Mouse (Mus musculus) 3134 (cell line): ENCODE measurements around the gene Bnc2.

Source experiments
- DNase-seq: peaks from one replicate; pipeline ENCODE4 v3.0.0-alpha.2; 2011; ENCODE audit warnings: low spot score; ENCODE audit not compliant: insufficient read length; ENCODE audit errors: extremely low read depth

Gene Bnc2

DNA sequence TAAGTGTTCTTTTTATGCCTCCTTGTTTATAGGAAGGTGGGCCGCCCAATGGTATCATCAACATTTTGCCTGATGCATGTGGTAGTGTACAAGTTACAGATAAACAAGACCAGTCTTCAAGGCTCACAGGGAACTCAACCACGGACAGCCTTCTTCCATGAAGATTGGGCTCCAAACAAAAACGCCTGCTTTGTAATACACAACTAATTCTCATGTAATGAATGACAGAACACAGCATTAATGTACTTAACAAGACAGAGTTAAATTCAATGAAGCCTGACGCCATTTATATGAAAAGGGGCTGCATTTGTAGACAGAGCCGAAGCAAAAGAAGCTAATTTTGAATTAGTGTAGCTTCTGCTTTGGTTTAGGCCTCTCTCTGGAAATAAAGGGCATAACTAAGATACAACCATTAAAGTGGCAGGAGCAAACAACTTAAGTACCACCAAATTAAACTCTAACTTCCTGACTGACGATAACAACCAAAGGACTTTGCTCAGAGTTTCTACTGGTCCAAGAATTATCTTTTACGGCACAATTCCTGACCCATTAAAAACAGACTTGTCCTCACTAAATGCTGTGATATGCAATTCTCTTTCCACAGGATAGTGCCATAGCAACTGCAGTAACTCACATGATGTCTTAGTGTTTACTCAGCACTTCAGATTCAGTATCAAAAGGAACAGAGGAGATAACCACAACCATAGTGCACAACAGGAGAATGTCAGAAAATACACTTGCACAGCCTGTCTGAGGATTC, 225.6 kb downstream of the Bnc2 start:
- DNase-seq, result no peak

- DNase-seq, result no peak
Measured at GRCm38 (mm10) chr4:84433324-84433723, 241.8 kb downstream of the Bnc2 start.

- no peak for DNase-seq
Measured at GRCm38 (mm10) chr4:84431677-84432515, 243.2 kb downstream of the Bnc2 start.

DNA sequence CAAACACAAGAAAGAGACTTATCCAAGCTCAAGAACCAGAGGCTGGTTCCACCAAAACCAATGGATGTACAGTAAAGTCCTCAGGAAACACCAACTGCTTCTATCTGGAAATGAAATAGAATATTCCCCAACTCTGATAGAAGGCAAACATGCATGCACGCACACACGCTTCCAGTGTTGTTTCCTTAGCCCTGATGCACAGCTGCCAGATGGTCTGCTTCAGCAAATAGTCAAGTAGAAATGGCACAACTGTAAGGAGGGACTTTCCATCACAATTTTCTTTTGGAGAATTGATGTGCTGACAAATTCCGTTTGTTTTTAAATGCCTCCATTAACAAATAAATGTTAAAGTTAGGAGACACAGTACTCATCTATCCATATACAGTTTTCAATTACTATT, 247.1 kb downstream of the Bnc2 start:
- no peak for DNase-seq

DNA sequence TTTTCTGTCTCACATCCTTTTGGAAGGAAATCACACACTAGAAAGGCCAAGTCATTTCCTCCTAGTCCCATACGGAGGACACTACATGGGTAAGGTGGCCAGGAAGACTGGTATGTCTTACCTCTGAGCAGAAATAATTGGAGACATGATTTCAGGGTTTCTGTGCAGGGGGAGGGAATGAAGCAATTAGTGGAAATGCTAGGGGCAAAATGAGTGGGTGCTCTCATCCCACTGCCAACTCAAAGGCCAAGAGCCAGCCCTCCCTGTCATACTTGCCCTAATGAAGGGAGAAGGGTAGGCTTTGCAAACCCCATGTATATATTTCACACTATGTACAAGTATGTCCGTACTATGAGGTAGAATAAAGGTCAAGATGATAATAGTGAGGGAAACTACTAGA, 263.6 kb downstream of the Bnc2 start:
- no peak for DNase-seq

- DNase-seq, result no peak
Measured at GRCm38 (mm10) chr4:84407328-84408028, 267.6 kb downstream of the Bnc2 start.

- DNase-seq, result no peak
Measured at GRCm38 (mm10) chr4:84403356-84404145, 271.5 kb downstream of the Bnc2 start.

DNA sequence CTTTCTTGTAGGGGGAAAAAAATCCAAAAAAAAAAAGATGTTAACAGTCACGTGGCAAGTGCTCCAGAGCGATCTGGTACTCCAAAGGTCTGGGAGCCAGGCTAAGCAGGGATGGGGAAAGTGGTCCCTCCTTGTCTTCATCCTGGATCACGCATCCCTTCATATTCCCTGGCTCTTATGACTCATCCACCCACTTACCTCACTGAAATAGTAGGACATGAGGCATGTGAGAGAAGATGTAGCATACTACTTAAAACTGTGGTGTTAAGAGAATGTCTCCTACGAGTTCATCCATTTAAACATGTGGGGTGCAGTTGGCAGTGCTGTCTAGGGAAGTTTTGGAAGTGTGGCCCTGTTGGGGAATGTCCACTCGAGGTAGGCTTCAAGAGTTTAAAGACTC, 286.1 kb downstream of the Bnc2 start:
- no peak for DNase-seq

DNA sequence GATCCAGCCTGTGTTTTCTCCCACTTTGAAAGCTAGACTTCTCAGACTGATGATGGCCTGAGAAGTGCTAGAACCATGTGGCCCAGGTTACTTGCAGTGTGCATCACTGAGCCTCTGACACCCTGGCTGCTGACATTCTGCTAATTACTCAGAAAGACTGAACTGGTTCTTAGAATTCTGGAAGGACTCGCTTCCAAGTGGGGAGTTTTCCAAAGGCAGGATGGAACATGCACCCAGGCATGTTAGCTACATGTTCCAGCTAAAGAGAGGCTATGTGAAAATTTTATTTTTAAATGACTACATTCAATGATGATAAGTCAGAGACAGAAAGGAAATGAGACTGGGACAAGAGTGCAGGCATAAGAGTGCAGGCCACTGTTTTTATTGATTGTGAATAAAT, 289.9 kb downstream of the Bnc2 start:
- no peak for DNase-seq

DNA sequence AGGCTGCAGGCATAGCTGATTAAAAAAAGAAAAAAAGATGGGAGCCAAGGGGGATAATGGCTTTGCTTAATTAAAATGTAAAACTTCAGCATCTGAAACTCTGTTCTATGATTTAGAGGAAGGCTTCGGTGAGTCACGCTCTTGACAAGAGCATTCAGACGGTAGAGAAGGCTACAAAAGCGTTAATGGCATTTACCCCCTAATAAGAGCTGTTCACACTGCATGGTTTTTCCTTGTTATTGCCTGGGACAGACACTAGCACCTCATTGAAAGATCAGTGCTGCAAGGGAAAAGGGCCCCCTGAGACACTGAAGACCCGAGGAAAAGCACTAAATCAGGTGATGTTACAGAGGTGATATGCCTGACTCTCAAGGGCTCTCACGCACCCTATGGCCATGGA, 295.8 kb downstream of the Bnc2 start:
- DNase-seq, result no peak

DNA sequence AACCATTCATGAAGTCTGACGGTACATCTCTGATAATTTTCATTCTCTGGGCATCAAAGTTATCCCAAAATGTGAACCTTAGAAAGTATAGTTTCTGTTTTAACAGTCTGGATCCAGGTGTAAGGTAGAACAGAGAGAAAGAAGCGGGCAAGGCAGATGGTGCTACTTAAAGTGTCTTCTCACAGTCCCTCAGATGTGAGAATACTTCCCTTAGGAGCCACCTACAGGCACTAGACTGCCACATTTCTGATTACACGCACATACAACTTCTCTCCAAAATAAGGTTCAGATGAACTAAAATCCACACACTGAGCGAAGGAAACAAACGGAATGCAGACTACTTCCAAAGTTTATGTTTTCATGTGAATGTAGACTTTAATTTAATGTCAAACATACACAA, 297.6 kb downstream of the Bnc2 start:
- DNase-seq, result no peak

DNA sequence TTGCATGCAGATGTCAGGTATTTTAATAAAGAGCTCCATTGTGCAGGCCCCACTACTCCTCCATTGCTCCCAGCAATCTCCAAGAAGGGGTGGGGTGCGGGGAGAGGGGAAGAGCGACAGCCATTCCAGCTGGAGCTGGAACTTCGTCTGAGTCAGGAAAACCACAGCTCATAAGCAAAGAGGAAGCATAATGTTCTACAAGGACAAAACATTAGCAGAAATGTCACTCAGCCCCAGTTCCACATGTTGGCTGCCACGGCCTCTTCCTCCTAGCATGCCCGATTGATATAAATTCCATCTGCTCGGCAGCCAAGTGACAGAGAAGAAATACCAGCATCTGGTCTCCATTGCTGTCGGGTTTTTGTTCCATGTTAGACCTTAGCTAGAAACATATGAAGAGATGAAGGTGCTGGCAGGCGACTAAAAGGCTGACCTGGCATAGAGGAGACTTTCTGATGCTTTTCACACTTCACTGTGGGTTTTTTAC, 312.7 kb downstream of the Bnc2 start:
- peak; percentile 36 for DNase-seq

GRCm38 (mm10) chr4:84361165-84361564, 313.9 kb downstream of the Bnc2 start:
- no peak for DNase-seq

DNA sequence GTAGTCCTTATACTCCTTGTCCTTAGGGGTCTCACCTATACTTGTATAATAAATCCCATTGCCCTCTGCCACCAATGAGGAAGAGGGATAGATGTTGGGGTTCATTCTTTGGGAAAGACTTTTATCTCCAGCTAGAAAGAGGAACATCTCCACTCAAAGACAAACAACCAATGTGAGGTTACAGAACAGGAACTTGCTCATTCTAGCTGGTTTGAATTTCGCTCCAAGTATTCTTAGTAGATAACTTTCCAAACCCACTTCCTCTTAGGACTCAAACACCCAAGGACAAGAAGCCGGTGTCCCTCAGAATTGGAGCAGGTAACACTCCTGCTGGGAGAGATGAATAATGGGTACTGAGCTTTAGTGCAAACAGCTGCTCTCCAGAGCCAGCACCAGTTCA, 315.1 kb downstream of the Bnc2 start:
- no peak for DNase-seq

DNA sequence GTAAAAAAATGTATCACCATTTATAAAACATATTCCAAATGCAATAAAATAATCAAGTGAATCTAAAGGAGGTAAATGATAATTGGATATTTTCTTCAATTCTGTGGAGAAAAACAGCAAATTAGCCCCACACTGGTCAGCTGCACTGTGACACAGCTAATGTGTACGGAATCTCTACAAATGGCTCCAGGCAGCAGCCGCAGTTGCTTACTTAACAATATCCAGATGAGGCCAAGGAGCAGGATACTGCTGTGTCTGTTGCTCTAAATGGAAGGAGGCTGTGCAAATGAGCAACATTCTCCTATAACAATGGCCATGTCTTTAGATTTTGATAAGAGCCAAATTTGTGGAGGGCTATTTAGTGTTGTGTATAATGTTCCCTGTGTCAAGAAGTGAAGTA, 316.9 kb downstream of the Bnc2 start:
- no peak for DNase-seq

DNA sequence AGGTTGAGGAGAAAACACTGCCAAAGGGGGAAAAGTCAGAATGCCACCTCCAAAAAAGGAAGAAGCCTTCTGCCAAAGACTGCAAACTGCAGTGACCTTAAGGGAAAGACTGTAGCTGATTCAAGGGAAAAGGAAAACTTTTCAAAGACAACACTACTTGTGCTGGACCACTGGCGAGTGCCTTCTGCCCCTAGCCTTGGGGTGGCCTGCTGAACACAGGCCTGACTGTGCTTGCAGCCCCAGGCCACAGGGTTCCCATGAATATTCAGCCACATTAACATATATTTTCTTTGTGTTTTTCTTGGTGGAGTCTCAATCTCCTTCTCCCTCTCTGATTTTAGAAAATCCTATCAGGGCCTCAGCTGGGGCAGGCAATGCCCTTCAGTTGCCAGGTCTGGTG, 317.7 kb downstream of the Bnc2 start:
- no peak for DNase-seq

DNA sequence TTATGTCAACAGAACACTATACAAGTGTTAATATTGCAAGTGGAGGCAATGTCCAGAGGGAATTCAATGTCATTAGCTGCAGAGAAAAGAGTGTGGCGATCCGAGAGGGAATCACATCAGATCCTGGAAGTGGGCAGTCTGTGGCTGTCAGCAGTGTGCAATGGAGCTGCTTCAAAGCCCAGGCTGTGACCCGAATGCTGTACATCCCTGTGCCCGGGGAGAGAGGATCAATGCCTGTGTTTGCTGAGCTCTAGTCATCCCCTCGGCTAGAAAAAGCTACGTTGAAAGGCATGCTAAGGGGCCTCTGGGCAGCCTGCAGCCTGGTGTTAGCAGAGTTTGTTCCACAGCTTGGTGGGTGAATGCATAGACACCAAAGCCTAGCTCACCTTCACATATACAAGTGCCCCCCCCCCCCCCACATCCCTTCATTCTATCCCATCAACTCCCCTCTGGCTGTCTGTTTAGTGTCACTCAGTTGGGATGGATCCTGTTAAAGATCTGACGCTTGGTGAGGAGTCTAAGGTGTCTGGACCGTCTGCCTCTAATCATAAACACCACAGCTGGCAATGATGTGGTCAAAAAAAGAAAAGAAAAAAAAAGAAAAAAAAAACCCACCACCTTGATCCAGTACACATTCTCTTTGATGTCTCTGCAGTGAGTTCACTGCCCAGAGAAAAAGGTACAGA, 318.5 kb downstream of the Bnc2 start:
- DNase-seq, result no peak

DNA sequence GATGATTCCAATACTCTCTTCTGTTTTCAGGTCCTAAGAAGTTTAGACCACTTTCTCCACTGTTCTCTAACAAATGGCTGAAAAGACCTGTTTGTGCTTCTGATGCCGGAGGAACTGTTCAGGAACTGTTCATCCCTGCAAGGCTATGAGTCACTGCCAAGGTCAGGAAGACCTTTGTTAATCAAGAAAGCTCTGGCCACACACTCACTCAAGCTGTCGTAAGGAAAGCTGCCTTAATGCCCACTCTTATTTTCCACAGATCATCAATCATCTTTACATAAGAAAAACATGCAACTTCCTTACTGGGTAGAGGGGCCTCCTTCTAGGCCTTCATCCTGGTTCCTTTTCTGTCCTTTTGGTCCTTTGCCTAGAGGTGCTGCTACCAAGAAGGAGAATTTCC, 322.4 kb downstream of the Bnc2 start:
- no peak for DNase-seq

- no peak for DNase-seq
Measured at GRCm38 (mm10) chr4:84349536-84349935, 325.5 kb downstream of the Bnc2 start.

GRCm38 (mm10) chr4:84339172-84339571, 335.9 kb downstream of the Bnc2 start:
- no peak for DNase-seq
